Mouse (Mus musculus) kidney, embryonic 15.5 days (tissue): ENCODE measurements around the gene Exoc3. TPM values are rescaled to one million over a fixed set of nuclear protein-coding genes. Genes with fewer than 3 reads are reported as not detected.
A peak's percentile ranks its signal among the peaks of the same experiment; 100 is the strongest.

Source experiments
- ATAC-seq: fragments of 200-750 bp; cut with Nextera tagmentation; replicated peaks from 2 replicates; pipeline ENCODE4 v1.8.0; 2017; ENCODE audit warnings: moderate TSS enrichment; ENCODE audit not compliant: low FRiP score
- H3K27ac ChIP-seq: fragments of 300-500 bp; sonication (generic); 2 replicates; pipeline ENCODE4 v1.5.1; 2015; ENCODE audit warnings: mild to moderate bottlenecking, inconsistent platforms
- H3K27me3 ChIP-seq: fragments of 300-500 bp; sonication (generic); 2 replicates; pipeline ENCODE4 v1.6.1; 2015; ENCODE audit warnings: inconsistent platforms
- H3K36me3 ChIP-seq: fragments of 300-500 bp; sonication (generic); 2 replicates; pipeline ENCODE4 v1.6.1; 2015; ENCODE audit warnings: inconsistent platforms
- H3K4me1 ChIP-seq: fragments of 300-500 bp; sonication (generic); 2 replicates; pipeline ENCODE4 v1.6.1; 2015; ENCODE audit warnings: inconsistent platforms
- H3K4me2 ChIP-seq: fragments of 300-500 bp; sonication (generic); 2 replicates; pipeline ENCODE4 v1.6.1; 2015; ENCODE audit warnings: moderate library complexity, mild to moderate bottlenecking, inconsistent platforms
- H3K4me3 ChIP-seq: fragments of 300-500 bp; sonication (generic); replicated peaks from 2 replicates; pipeline ENCODE4 v1.5.1; 2015; ENCODE audit warnings: mild to moderate bottlenecking, inconsistent platforms
- H3K9ac ChIP-seq: fragments of 300-500 bp; sonication (generic); 2 replicates; pipeline ENCODE4 v1.6.1; 2015; ENCODE audit warnings: mild to moderate bottlenecking, inconsistent platforms
- H3K9me3 ChIP-seq: fragments of 300-500 bp; sonication (generic); replicated peaks from 2 replicates; pipeline ENCODE4 v1.6.1; 2016; ENCODE audit warnings: inconsistent platforms
- WGBS: fragments of 180-500 bp; shearing (Covaris S2); methylation state at CpG from one replicate; pipeline ENCODE4 v1.1.7; 2015; ENCODE audit warnings: mixed read lengths; 5-methylcytosine and 5-hydroxymethylcytosine counted together
- polyA plus RNA-seq: library from polyadenylated mRNA; unstranded; fragments of >200 nt; fragmentation: Nextera tagmentation; extraction: Ambion mirVana; gene quantifications from 2 replicates; pipeline ENCODE4 v1.2.1, GENCODE M21; 2015

Gene Exoc3
- polyA plus RNA-seq, 1 experiment from 2014 or later = 68.0 TPM

- H3K9me3 ChIP-seq = no peaks in the 10 kb centered on the region
- H3K27me3 ChIP-seq = no peaks in the 10 kb centered on the region
- no peak overlapping the region for H3K27ac ChIP-seq
- WGBS = 81% methylated on average over 10 of the region's 10 CpGs
- peaks cover 11% of the 10 kb centered on the region for H3K4me1 ChIP-seq
- peaks cover 49% of the 10 kb centered on the region for H3K36me3 ChIP-seq
- H3K4me3 ChIP-seq = no peak overlapping the region
- H3K9ac ChIP-seq = no peak overlapping the region
- no peak overlapping the region for H3K4me2 ChIP-seq
- ATAC-seq = no peak
Observed at GRCm38 (mm10) chr13:74169446-74170164, 38.9 kb downstream of the Exoc3 start.

GRCm38 (mm10) chr13:74167492-74167891, 41.0 kb downstream of the Exoc3 start:
- no peaks in the 10 kb centered on the region for H3K27me3 ChIP-seq
- WGBS = 90% methylated on average over 2 of the region's 2 CpGs
- H3K4me2 ChIP-seq = no peak overlapping the region
- peaks cover 11% of the 10 kb centered on the region for H3K4me1 ChIP-seq
- H3K27ac ChIP-seq = no peak overlapping the region
- no peak overlapping the region for H3K4me3 ChIP-seq
- no peak for ATAC-seq
- peaks cover 28% of the 10 kb centered on the region for H3K36me3 ChIP-seq
- no peak overlapping the region for H3K9ac ChIP-seq
- no peaks in the 10 kb centered on the region for H3K9me3 ChIP-seq

GRCm38 (mm10) chr13:74167057-74167413, 41.5 kb downstream of the Exoc3 start:
- peak overlapping the region; percentile 50 for H3K4me3 ChIP-seq
- H3K36me3 ChIP-seq = peaks cover 23% of the 10 kb centered on the region
- peaks cover 11% of the 10 kb centered on the region for H3K4me1 ChIP-seq
- no peak overlapping the region for H3K27ac ChIP-seq
- no peaks in the 10 kb centered on the region for H3K9me3 ChIP-seq
- peak; percentile 49 for ATAC-seq
- 12% methylated on average over 9 of the region's 9 CpGs for WGBS
- peak overlapping the region; percentile 45; the same call in 1 of the 2 replicates for H3K9ac ChIP-seq
- H3K27me3 ChIP-seq = no peaks in the 10 kb centered on the region
- H3K4me2 ChIP-seq = peak overlapping the region; percentile 82

GRCm38 (mm10) chr13:74166348-74167056, 42.0 kb downstream of the Exoc3 start:
- ATAC-seq = peak; percentile 81
- H3K9ac ChIP-seq = peak overlapping the region; percentile 45; the same call in 1 of the 2 replicates
- 5% methylated on average over 19 of the region's 19 CpGs for WGBS

GRCm38 (mm10) chr13:74147327-74147726, 61.2 kb downstream of the Exoc3 start:
- Histone ChIP-seq H3K9ac (no peak overlapping the region), H3K27ac (no peak overlapping the region), H3K4me1 (peaks cover 22% of the 10 kb centered on the region; the same call in 1 of the 2 replicates), H3K4me3 (no peak overlapping the region), H3K36me3 (no peaks in the 10 kb centered on the region), H3K9me3 (no peaks in the 10 kb centered on the region), H3K4me2 (no peak overlapping the region), H3K27me3 (no peaks in the 10 kb centered on the region)
- WGBS = 86% methylated on average over 2 of the region's 2 CpGs
- ATAC-seq = no peak

More at GRCm38 (mm10) chr13:74166348-74167056, 42.0 kb downstream of the Exoc3 start:
- no peak overlapping the region for H3K27ac ChIP-seq
- peak overlapping the region; percentile 50 for H3K4me3 ChIP-seq
- no peaks in the 10 kb centered on the region for H3K9me3 ChIP-seq
- H3K27me3 ChIP-seq = no peaks in the 10 kb centered on the region
- peaks cover 18% of the 10 kb centered on the region for H3K36me3 ChIP-seq
- H3K4me2 ChIP-seq = peak overlapping the region; percentile 82
- H3K4me1 ChIP-seq = peaks cover 11% of the 10 kb centered on the region

GRCm38 (mm10) chr13:74145983-74146622, 62.4 kb downstream of the Exoc3 start:
- Histone ChIP-seq H3K9me3 (no peaks in the 10 kb centered on the region), H3K4me3 (no peak overlapping the region), H3K9ac (no peak overlapping the region), H3K4me1 (peaks cover 22% of the 10 kb centered on the region; the same call in 1 of the 2 replicates), H3K27me3 (no peaks in the 10 kb centered on the region), H3K4me2 (no peak overlapping the region), H3K27ac (no peak overlapping the region), H3K36me3 (no peaks in the 10 kb centered on the region)
- WGBS = 70% methylated on average over 3 of the region's 3 CpGs
- ATAC-seq = no peak

- 43% methylated on average over 7 of the region's 7 CpGs for WGBS
- Histone ChIP-seq H3K27ac (peak overlapping the region; percentile 88), H3K36me3 (no peaks in the 10 kb centered on the region), H3K4me3 (no peak overlapping the region), H3K9ac (no peak overlapping the region), H3K9me3 (no peaks in the 10 kb centered on the region), H3K4me1 (peaks cover 22% of the 10 kb centered on the region; the same call in 1 of the 2 replicates), H3K4me2 (no peak overlapping the region), H3K27me3 (no peaks in the 10 kb centered on the region)
- ATAC-seq = peak; percentile 95
Observed at GRCm38 (mm10) chr13:74144120-74144884, 64.2 kb downstream of the Exoc3 start.

GRCm38 (mm10) chr13:74143282-74143681, 65.2 kb downstream of the Exoc3 start:
- Histone ChIP-seq H3K4me2 (no peak overlapping the region), H3K27ac (peak overlapping the region; percentile 88), H3K9me3 (no peaks in the 10 kb centered on the region), H3K36me3 (no peaks in the 10 kb centered on the region), H3K27me3 (no peaks in the 10 kb centered on the region), H3K4me3 (no peak overlapping the region), H3K9ac (no peak overlapping the region), H3K4me1 (peaks cover 22% of the 10 kb centered on the region; the same call in 1 of the 2 replicates)
- 63% methylated on average over 3 of the region's 3 CpGs for WGBS
- no peak for ATAC-seq

GRCm38 (mm10) chr13:74140793-74141192, 67.7 kb downstream of the Exoc3 start:
- Histone ChIP-seq H3K36me3 (no peaks in the 10 kb centered on the region), H3K4me1 (peaks cover 22% of the 10 kb centered on the region; the same call in 1 of the 2 replicates), H3K4me2 (no peak overlapping the region), H3K4me3 (no peak overlapping the region), H3K27ac (no peak overlapping the region), H3K27me3 (no peaks in the 10 kb centered on the region), H3K9ac (no peak overlapping the region), H3K9me3 (no peaks in the 10 kb centered on the region)
- ATAC-seq = no peak
- 86% methylated on average over 6 of the region's 6 CpGs for WGBS

GRCm38 (mm10) chr13:74138906-74139647, 69.5 kb downstream of the Exoc3 start:
- Histone ChIP-seq H3K9ac (no peak overlapping the region), H3K36me3 (no peaks in the 10 kb centered on the region), H3K4me2 (no peak overlapping the region), H3K4me1 (peaks cover 9% of the 10 kb centered on the region; the same call in 1 of the 2 replicates), H3K27me3 (no peaks in the 10 kb centered on the region), H3K9me3 (no peaks in the 10 kb centered on the region), H3K27ac (no peak overlapping the region), H3K4me3 (no peak overlapping the region)
- WGBS = 73% methylated on average over 7 of the region's 7 CpGs
- no peak for ATAC-seq

- Histone ChIP-seq H3K4me1 (no peaks in the 10 kb centered on the region), H3K9ac (no peak overlapping the region), H3K27me3 (no peaks in the 10 kb centered on the region), H3K4me2 (no peak overlapping the region), H3K36me3 (no peaks in the 10 kb centered on the region), H3K9me3 (no peaks in the 10 kb centered on the region), H3K4me3 (no peak overlapping the region), H3K27ac (no peak overlapping the region)
- ATAC-seq = no peak
- 85% methylated on average over 6 of the region's 6 CpGs for WGBS
Observed at GRCm38 (mm10) chr13:74129909-74130308, 78.6 kb downstream of the Exoc3 start.
